Mouse (Mus musculus) heart, postnatal 0 days (tissue): ENCODE measurements around the gene Prom2.

Source experiments
- CTCF ChIP-seq: IDR thresholded peaks from 2 replicates; pipeline ENCODE4 v1.5.1; 2016; ENCODE audit warnings: antibody characterized with exemption, control low read depth, low read depth
- EP300 ChIP-seq: IDR thresholded peaks from 2 replicates; pipeline ENCODE4 v1.6.1; 2016; ENCODE audit warnings: antibody characterized with exemption, low read depth

GRCm38 (mm10) chr2:127479763-127480162 lies 61.5 kb downstream of the Prom2 start:
- no peak for TF ChIP-seq CTCF
- no peak for TF ChIP-seq EP300
